Mouse (Mus musculus): ENCODE results near the gene Nufip2.

DNA sequence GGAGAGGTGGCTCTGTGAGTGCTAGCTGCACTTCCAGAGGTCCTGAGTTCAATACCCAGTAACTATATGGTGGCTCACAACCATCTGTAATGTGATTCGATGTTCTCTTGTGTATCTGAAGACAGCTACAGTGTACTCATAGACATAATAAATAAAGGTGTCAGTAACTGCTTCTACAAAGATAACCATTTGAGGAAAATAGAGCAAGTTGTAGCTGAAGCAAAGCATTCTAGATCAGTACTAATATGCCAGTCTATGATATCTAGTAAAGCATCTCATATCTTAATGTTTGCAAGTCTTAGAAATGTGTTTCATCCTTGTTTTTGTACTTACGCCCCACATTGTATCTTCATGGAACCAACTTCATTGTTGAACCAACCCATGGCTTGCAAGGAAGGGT lies 33.1 kb downstream of the Nufip2 start:
- TF ChIP-seq EP300 (IDR thresholded peaks at IDR 0.05; ENCODE audit: low read depth) = no peak
- TF ChIP-seq CTCF (IDR thresholded peaks at IDR 0.05; ENCODE audit: low read depth) = no peak

All from liver, embryonic 14.5 days (tissue).